Mouse (Mus musculus) effector memory CD4-positive, alpha-beta T cell, adult 5 months (primary cell): ENCODE measurements around the gene Catsper3. TPM values are rescaled to one million over a fixed set of nuclear protein-coding genes. Genes with fewer than 3 reads are reported as not detected.

Experiments used
- polyA plus RNA-seq: library from polyadenylated mRNA; unstranded; fragments of 100-300 nt; shearing (Covaris generic); gene quantifications from one replicate; pipeline ENCODE4 v1.2.1, GENCODE M21; 2017

Catsper3 gene
- polyA plus RNA-seq, result not detected

DNA sequence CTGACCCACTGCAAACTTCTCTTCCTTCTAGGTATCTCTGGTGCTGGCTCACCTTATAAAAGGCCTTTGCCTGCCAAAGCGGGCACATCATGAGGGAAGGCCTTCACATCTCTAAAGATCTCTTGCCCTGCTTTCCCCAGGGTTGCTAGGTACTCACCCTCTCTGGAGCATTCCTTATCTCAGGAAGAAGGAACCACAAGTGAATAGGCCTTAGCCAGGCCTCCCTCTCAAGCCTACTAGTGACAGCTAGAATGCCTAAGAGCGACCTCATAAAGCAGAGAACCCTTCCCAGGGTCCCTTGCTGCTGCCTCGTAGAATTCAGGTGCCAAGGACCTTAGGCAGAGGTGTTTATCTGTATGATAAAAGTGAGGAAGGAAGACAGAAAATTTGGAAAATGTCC lies at the start of gene Catsper3:
Catsper3 (plus strand) TSS at position 301 of the 400 bp plus-strand sequence.

GRCm38 (mm10) chr13:55836142-55836625 lies 51.8 kb downstream of the Catsper3 start, which contains the start of gene Pitx1:
TSS of gene Pitx1 (minus strand) at chr13:55836192.

Other genes starting within 250 kb of the Catsper3 start
- 60.4 TPM for gene Ddx41, start 247.9 kb upstream of the Catsper3 start, polyA plus RNA-seq
- 63.5 TPM for gene Fam193b, start 213.4 kb upstream of the Catsper3 start, polyA plus RNA-seq
- 214 TPM for gene Tmed9, start 210.8 kb upstream of the Catsper3 start, polyA plus RNA-seq
- gene B4galt7, start 184.7 kb upstream of the Catsper3 start, polyA plus RNA-seq, result 28.4 TPM
- 16.7 TPM for gene Caml, start 161.6 kb upstream of the Catsper3 start, polyA plus RNA-seq
- 68.8 TPM for gene Ddx46, start 149.5 kb upstream of the Catsper3 start, polyA plus RNA-seq
- gene B230219D22Rik, start 91.4 kb upstream of the Catsper3 start, polyA plus RNA-seq, result 31.6 TPM
- gene Txndc15, start 69.9 kb upstream of the Catsper3 start, polyA plus RNA-seq, result 31.6 TPM
- gene Pcbd2, start 57.2 kb upstream of the Catsper3 start, polyA plus RNA-seq, result 36.5 TPM
- gene Pitx1, start 51.6 kb downstream of the Catsper3 start, polyA plus RNA-seq, result not detected